Mouse (Mus musculus) MEL (cell line): ENCODE data around the gene Hist2h2aa1. TPM values are rescaled to one million over a fixed set of nuclear protein-coding genes. Genes with fewer than 3 reads are reported as not detected.

Experiments
- DNase-seq: peaks from one replicate; pipeline ENCODE4 v3.0.0; 2011; ENCODE audit warnings: low read depth, low spot score
- H3K27ac ChIP-seq: 2 replicates; pipeline ENCODE4 v1.5.1; 2012; ENCODE audit warnings: low read depth, mild to moderate bottlenecking, control low read depth, low read length, moderate library complexity; ENCODE audit not compliant: control insufficient read depth
- H3K27me3 ChIP-seq, 2 experiments: fragments of 150-350 bp in 1 of 2; sonication (generic) in 1 of 2; 2 replicates each; pipeline ENCODE4 v1.6.1; 2012; ENCODE audit warnings: low read length in 2 of 2, mild to moderate bottlenecking in 2 of 2, improper control_type of control experiment in 1 of 2, moderate library complexity in 1 of 2; ENCODE audit not compliant: insufficient read depth in 2 of 2, control insufficient read depth in 1 of 2
- H3K36me3 ChIP-seq, 2 experiments: 2 replicates each; pipeline ENCODE4 v1.6.1; 2012 to 2014; ENCODE audit warnings: low read length in 2 of 2, improper control_type of control experiment in 1 of 2, inconsistent platforms in 1 of 2, mild to moderate bottlenecking in 1 of 2; ENCODE audit not compliant: insufficient read depth in 2 of 2, control insufficient read depth in 1 of 2
- H3K4me1 ChIP-seq, 2 experiments: fragments of 150-350 bp in 1 of 2; sonication (generic) in 1 of 2; 2 replicates each; pipeline ENCODE4 v1.6.1; 2012; ENCODE audit warnings: low read length in 2 of 2, improper control_type of control experiment in 1 of 2, mild to moderate bottlenecking in 1 of 2; ENCODE audit not compliant: insufficient read depth in 2 of 2, control insufficient read depth in 1 of 2
- H3K4me3 ChIP-seq, 2 experiments: fragments of 150-350 bp in 1 of 2; sonication (generic) in 1 of 2; 2 replicates each; pipeline ENCODE4 v1.5.1; 2012; ENCODE audit warnings: low read depth in 2 of 2, low read length in 2 of 2, mild to moderate bottlenecking in 2 of 2, moderate library complexity in 2 of 2, control low read depth in 1 of 2, improper control_type of control experiment in 1 of 2; ENCODE audit not compliant: control insufficient read depth in 1 of 2, insufficient read depth in 1 of 2
- H3K79me2 ChIP-seq: 2 replicates; pipeline ENCODE4 v1.6.1; 2012; ENCODE audit warnings: mild to moderate bottlenecking, low read length, moderate library complexity; ENCODE audit not compliant: control insufficient read depth, poor library complexity, insufficient read depth
- H3K9ac ChIP-seq: 2 replicates; pipeline ENCODE4 v1.6.1; 2012; ENCODE audit warnings: low read depth, mild to moderate bottlenecking, control low read depth, low read length, moderate library complexity; ENCODE audit not compliant: control insufficient read depth, poor library complexity, severe bottlenecking
- H3K9me3 ChIP-seq: fragments of 150-350 bp; sonication (generic); replicated peaks from 2 replicates; pipeline ENCODE4 v1.6.1; 2012; ENCODE audit warnings: mild to moderate bottlenecking, low read length, improper control_type of control experiment, moderate library complexity; ENCODE audit not compliant: insufficient read depth
- BHLHE40 ChIP-seq: IDR thresholded peaks from 2 replicates; pipeline ENCODE4 v1.6.1; 2012; ENCODE audit warnings: low read depth, mild to moderate bottlenecking, inconsistent platforms, low read length, improper control_type of control experiment, borderline replicate concordance
- CHD2 ChIP-seq: IDR thresholded peaks from 2 replicates; pipeline ENCODE4 v1.6.1; 2011; ENCODE audit warnings: low read length, improper control_type of control experiment
- E2F4 ChIP-seq: IDR thresholded peaks from 2 replicates; pipeline ENCODE4 v1.6.1; 2011; ENCODE audit warnings: low read depth, low read length, improper control_type of control experiment, borderline replicate concordance
- ELF1 ChIP-seq: IDR thresholded peaks from 2 replicates; pipeline ENCODE4 v1.6.1; 2014; ENCODE audit warnings: low read depth, mild to moderate bottlenecking, inconsistent platforms, low read length, improper control_type of control experiment, moderate library complexity
- EP300 ChIP-seq, 2 experiments: IDR thresholded peaks; 2 replicates each; pipeline ENCODE4 v1.6.1; 2011; ENCODE audit warnings: improper control_type of control experiment in 2 of 2, low read length in 2 of 2, low read depth in 1 of 2, mild to moderate bottlenecking in 1 of 2
- ETS1 ChIP-seq: IDR thresholded peaks from 2 replicates; pipeline ENCODE4 v1.6.1; 2012; ENCODE audit warnings: low read depth, mild to moderate bottlenecking, inconsistent platforms, low read length, improper control_type of control experiment, moderate library complexity
- GABPA ChIP-seq: IDR thresholded peaks from 2 replicates; pipeline ENCODE4 v1.6.1; 2012; ENCODE audit warnings: low read depth, mild to moderate bottlenecking, inconsistent platforms, low read length, improper control_type of control experiment, moderate library complexity
- HCFC1 ChIP-seq: IDR thresholded peaks from 2 replicates; pipeline ENCODE4 v1.6.1; 2012; ENCODE audit warnings: low read depth, mild to moderate bottlenecking, inconsistent platforms, low read length, improper control_type of control experiment, moderate library complexity
- JUND ChIP-seq: IDR thresholded peaks from 2 replicates; pipeline ENCODE4 v1.6.1; 2011; ENCODE audit warnings: low read depth, mild to moderate bottlenecking, improper control_type of control experiment, low read length
- KAT2A ChIP-seq: conservative IDR thresholded peaks from 2 replicates; pipeline ENCODE4 v1.6.1; 2012; ENCODE audit warnings: low read depth, low read length, improper control_type of control experiment, inconsistent platforms
- MAX ChIP-seq: IDR thresholded peaks from 2 replicates; pipeline ENCODE4 v1.6.1; 2011; ENCODE audit warnings: low read length, improper control_type of control experiment
- MEF2A ChIP-seq: IDR thresholded peaks from 2 replicates; pipeline ENCODE4 v1.6.1; 2014; ENCODE audit warnings: low read depth, mild to moderate bottlenecking, inconsistent platforms, low read length, improper control_type of control experiment; ENCODE audit not compliant: poor library complexity, insufficient replicate concordance, severe bottlenecking; ENCODE audit errors: extremely low read depth
- MYB ChIP-seq: IDR thresholded peaks from 2 replicates; pipeline ENCODE4 v1.6.1; 2011; ENCODE audit warnings: mild to moderate bottlenecking, low read depth, low read length, improper control_type of control experiment
- NELFE ChIP-seq: IDR thresholded peaks from 2 replicates; pipeline ENCODE4 v1.6.1; 2011; ENCODE audit warnings: low read depth, low read length, improper control_type of control experiment
- POLR2A ChIP-seq, 2 experiments: IDR thresholded peaks; 2 replicates each; pipeline ENCODE4 v1.6.1; 2011 to 2012; ENCODE audit warnings: low read length in 2 of 2, mild to moderate bottlenecking in 2 of 2, control low read depth in 1 of 2, improper control_type of control experiment in 1 of 2, low read depth in 1 of 2, moderate library complexity in 1 of 2; ENCODE audit not compliant: control insufficient read depth in 1 of 2, insufficient read depth in 1 of 2, poor library complexity in 1 of 2
- RAD21 ChIP-seq: IDR thresholded peaks from 2 replicates; pipeline ENCODE4 v1.6.1; 2011; ENCODE audit warnings: mild to moderate bottlenecking, low read depth, low read length, improper control_type of control experiment
- RCOR1 ChIP-seq: IDR thresholded peaks from 2 replicates; pipeline ENCODE4 v1.6.1; 2012; ENCODE audit warnings: low read depth, mild to moderate bottlenecking, inconsistent platforms, low read length, improper control_type of control experiment
- SIN3A ChIP-seq: IDR thresholded peaks from 2 replicates; pipeline ENCODE4 v1.6.1; 2012; ENCODE audit warnings: low read length, improper control_type of control experiment, inconsistent platforms
- SMC3 ChIP-seq: IDR thresholded peaks from 2 replicates; pipeline ENCODE4 v1.6.1; 2011; ENCODE audit warnings: low read depth, low read length, improper control_type of control experiment
- TAL1 ChIP-seq: IDR thresholded peaks from 2 replicates; pipeline ENCODE4 v1.6.1; 2012; ENCODE audit warnings: mild to moderate bottlenecking, inconsistent platforms, low read length, moderate library complexity, mixed read lengths
- UBTF ChIP-seq: IDR thresholded peaks from 2 replicates; pipeline ENCODE4 v1.6.1; 2012; ENCODE audit warnings: low read depth, mild to moderate bottlenecking, inconsistent platforms, low read length, improper control_type of control experiment, moderate library complexity, borderline replicate concordance; ENCODE audit not compliant: insufficient read depth
- USF1 ChIP-seq: IDR thresholded peaks from 2 replicates; pipeline ENCODE4 v1.6.1; 2014; ENCODE audit warnings: low read depth, mild to moderate bottlenecking, inconsistent platforms, low read length, improper control_type of control experiment, moderate library complexity
- USF2 ChIP-seq, 2 experiments: IDR thresholded peaks; 2 replicates each; pipeline ENCODE4 v1.6.1; 2011 to 2012; ENCODE audit warnings: improper control_type of control experiment in 2 of 2, low read length in 2 of 2, borderline replicate concordance in 1 of 2, inconsistent platforms in 1 of 2, low read depth in 1 of 2, mild to moderate bottlenecking in 1 of 2; ENCODE audit not compliant: insufficient read depth in 1 of 2
- ZKSCAN1 ChIP-seq: IDR thresholded peaks from 2 replicates; pipeline ENCODE4 v1.6.1; 2012; ENCODE audit warnings: low read depth, mild to moderate bottlenecking, inconsistent platforms, low read length, improper control_type of control experiment, moderate library complexity
- ZNF384 ChIP-seq: IDR thresholded peaks from 2 replicates; pipeline ENCODE4 v1.6.1; 2012; ENCODE audit warnings: low read depth, mild to moderate bottlenecking, inconsistent platforms, low read length, improper control_type of control experiment
- polyA plus RNA-seq, 2 experiments: library from polyadenylated mRNA; stranded (reverse) in 1 of 2; unstranded in 1 of 2; fragments of >175 nt in 1 of 2; fragments of >200 nt in 1 of 2; gene quantifications; 2 replicates each; pipeline versions ENCODE4 v1.2.1 to v1.2.4; 2012; ENCODE audit warnings: low replicate concordance in 2 of 2, low read depth in 1 of 2; ENCODE audit not compliant: insufficient read length in 2 of 2, insufficient read depth in 1 of 2, missing spikeins in 1 of 2
- total RNA-seq: library from RNA; depleted of rRNA; stranded (reverse); fragments of 300-350 nt; gene quantifications from 2 replicates; pipeline ENCODE4 v1.2.3, GENCODE M21; 2012

The Hist2h2aa1 gene
- total and polyA plus RNA-seq, 3 experiments = 1.5 to 3,456 TPM; not detected in 1

DNA sequence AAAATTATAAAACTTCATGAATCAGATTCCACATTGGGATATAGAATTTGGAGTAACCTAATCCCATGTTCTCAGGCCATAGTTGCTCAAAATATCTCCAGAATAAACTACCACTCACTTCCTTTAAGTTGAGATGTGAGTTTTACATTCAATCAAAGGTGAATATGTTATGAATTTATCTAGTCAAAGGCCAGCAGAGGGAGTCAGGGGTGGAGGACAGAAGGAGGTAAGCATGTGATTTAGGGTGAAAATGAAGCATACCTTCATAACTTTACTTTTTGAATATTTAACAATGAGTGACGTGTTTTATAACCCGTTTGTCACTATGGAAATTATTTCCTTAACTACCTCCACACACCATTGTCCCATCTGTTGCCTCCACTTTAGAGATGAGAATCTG is 10.4 kb upstream of the Hist2h2aa1 start:
- Histone ChIP-seq H3K4me3 (no peak overlapping the region), H3K9me3 (no peaks in the 10 kb centered on the region), H3K79me2 (peaks cover 4% of the 10 kb centered on the region; the same call in 1 of the 2 replicates), H3K4me1 (peaks cover 11 to 28% of the 10 kb centered on the region in 2 experiments), H3K9ac (no peak overlapping the region), H3K36me3 (peaks cover 0 to 24% of the 10 kb centered on the region in 2 experiments; a peak in 2 of 4 replicates), H3K27me3 (no peaks in the 10 kb centered on the region), H3K27ac (no peak overlapping the region)
- TF ChIP-seq ZKSCAN1 (no peak), USF1 (no peak), RCOR1 (no peak), SMC3 (no peak), MYB (no peak), BHLHE40 (no peak), RAD21 (no peak), E2F4 (no peak), NELFE (no peak), TAL1 (no peak; the same call in 1 of the 2 replicates), UBTF (no peak), MAX (no peak)
- DNase-seq = peak; percentile 52

DNA sequence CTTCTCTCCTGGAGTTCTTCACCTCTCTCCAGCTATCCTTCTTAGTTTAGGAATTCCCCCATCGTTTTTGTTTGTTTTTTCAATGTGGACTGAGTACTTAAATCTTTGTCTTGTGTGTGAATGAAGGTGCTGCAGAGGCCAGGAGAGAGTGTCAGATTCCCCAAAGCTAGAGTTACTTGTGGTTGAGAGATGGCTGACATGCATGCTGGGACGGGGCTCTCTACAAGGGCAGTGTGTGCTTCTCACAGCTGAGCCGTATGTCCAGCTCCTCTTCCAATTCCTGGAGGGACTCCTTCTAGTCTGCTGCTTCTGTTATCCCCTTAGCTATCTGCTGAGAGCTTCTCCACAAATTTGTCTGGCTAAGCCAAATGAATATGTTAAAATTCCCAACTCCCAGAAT is 9.5 kb upstream of the Hist2h2aa1 start:
- H3K4me3 ChIP-seq = no peak overlapping the region
- H3K27me3 ChIP-seq = no peaks in the 10 kb centered on the region
- H3K9me3 ChIP-seq = no peaks in the 10 kb centered on the region
- no peak for TF ChIP-seq RAD21
- no peak for TF ChIP-seq GABPA
- no peak for TF ChIP-seq USF1
- TF ChIP-seq EP300 (IDR thresholded peaks at IDR 0.05; ENCODE audit: low read depth in 1 of 2, low read length in 2 of 2) = no peak
- TF ChIP-seq KAT2A = no peak
- TF ChIP-seq MAX = no peak
- TF ChIP-seq TAL1 = no peak
- TF ChIP-seq USF2 (IDR thresholded peaks at IDR 0.05; ENCODE audit: borderline replicate concordance in 1 of 2, insufficient read depth in 1 of 2, low read depth in 1 of 2, low read length in 2 of 2) = no peak
- TF ChIP-seq ELF1 = no peak
- no peak for TF ChIP-seq ETS1
- no peak for TF ChIP-seq SIN3A
- no peak for TF ChIP-seq CHD2
- TF ChIP-seq JUND = no peak
- no peak for TF ChIP-seq HCFC1
- TF ChIP-seq UBTF = no peak
- TF ChIP-seq MYB = no peak
- TF ChIP-seq POLR2A (IDR thresholded peaks at IDR 0.05; ENCODE audit: control insufficient read depth in 1 of 2, insufficient read depth in 1 of 2, low read depth in 1 of 2, low read length in 2 of 2, poor library complexity in 1 of 2) = no peak
- no peak for TF ChIP-seq MEF2A
- no peak for TF ChIP-seq ZNF384
- H3K27ac ChIP-seq = no peak overlapping the region
- peaks cover 0 to 23% of the 10 kb centered on the region in 2 experiments; a peak in 2 of 4 replicates for H3K36me3 ChIP-seq
- peaks cover 4% of the 10 kb centered on the region; the same call in 1 of the 2 replicates for H3K79me2 ChIP-seq
- peak; percentile 46 for DNase-seq
- peaks cover 8 to 24% of the 10 kb centered on the region in 2 experiments for H3K4me1 ChIP-seq
- no peak overlapping the region for H3K9ac ChIP-seq
